Mouse (Mus musculus): Measurements from ENCODE around the gene Stmn3. TPM values are rescaled to one million over a fixed set of nuclear protein-coding genes. Genes with fewer than 3 reads are reported as not detected.

Stmn3 gene
- total RNA-seq (2021), result under 1 TPM; 0.45 to 0.52 TPM

DNA sequence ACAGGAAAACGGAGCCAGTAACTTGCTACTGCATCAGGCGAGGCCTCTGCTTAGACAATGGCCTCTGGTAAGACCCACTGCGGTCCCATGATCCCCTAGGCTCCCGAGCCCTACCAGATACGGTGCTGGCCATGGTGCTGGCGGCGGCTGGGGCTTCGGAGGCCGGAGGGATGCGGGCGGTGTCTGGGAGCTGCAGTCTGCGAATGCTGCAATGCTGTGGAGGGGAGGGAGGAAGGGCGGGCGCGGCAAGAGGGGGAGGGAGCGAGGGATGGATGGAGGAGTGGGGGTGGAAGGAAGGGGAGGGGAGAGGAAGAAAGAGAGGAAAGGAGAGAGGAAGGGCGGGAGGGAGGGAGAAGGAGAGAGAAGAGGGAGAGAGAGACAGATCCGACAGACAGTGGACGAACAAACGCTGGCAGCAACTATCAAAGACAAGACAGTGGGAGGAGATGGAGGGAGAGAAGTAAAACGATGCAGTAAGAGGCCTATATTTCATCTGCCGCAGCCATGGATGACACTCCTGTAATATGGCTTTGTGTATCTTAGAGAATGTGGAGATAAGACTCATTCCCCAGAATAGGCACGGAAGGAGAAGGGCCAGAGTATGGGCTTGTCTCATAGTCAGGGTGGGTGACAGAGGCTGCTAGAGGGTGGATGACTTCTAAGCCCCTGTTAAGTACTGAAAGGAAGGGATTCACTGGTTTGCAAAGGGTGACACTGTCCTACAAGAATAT is at the start of gene Stmn3:
TSS of gene Stmn3 (minus strand) at position 421 of the 731 bp plus-strand sequence.
- intact Hi-C loops (cut with DNase I), result no loop called here
- DNase-seq (ENCODE audit: low spot score), result no peak

DNA sequence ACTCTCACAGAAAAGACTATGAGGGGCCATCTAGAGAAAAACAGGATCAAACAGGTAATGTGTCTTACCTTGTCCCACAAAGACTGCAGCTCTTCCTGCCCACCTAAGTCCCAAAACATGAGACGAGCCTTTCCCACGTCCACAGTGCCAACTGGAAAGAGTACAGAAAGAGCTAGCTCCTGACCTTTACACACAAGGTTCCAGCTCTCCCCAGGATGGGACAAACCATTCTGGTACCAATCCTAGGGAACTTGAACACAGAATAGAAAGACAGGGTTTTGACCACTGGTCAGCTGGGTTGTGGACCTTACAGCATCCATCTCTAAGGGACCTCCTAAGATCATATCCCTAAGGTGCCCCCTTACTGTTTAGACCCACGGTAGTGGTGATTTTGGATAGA is 49.6 kb upstream of the Stmn3 start:
- DNase-seq (ENCODE audit: low spot score), result no peak
- intact Hi-C loops (cut with DNase I), result no loop called here

DNA sequence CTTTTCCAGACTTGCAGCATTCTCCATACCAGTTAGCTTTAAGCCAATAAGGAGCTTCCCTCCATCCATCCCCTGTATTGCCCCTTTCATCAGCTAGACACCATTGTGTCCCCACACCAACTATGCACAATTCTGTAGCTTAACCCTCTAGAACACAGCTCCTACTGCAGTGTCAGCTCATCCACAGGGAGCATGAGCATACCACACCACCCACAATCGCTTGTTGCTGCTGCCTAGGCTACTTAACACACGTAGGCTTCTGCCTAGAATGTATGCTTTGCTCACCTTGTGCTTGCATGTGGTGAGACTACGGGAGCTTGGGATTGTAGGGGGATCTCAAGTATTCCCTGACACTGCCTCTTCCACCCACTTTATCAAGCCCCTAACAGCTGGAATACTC is 42.5 kb upstream of the Stmn3 start:
- DNase-seq (ENCODE audit: low spot score), result no peak
- intact Hi-C loops (cut with DNase I), result no loop called here

DNA sequence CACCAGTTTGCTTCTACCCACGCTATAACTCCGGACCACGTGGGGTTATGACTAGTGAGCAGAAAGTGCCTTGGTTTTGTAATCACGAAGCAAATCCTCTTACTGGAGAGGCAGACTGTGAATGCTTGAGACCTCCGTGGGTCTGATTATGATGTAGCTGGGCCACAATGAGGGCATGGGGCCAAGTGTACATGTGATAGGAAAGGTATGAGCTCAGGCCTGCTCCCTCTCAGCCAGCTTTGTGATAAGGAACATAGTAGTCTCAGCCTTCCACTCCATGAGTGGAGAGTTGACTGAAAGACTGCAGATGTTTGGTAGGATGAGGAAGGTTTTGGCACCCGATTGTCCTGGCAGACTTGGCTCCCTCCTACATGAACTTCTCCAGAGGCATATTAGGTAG is 28.5 kb upstream of the Stmn3 start:
- peak; percentile 13 for DNase-seq (ENCODE audit: low spot score)
- intact Hi-C loops (cut with DNase I), result no loop called here

DNA sequence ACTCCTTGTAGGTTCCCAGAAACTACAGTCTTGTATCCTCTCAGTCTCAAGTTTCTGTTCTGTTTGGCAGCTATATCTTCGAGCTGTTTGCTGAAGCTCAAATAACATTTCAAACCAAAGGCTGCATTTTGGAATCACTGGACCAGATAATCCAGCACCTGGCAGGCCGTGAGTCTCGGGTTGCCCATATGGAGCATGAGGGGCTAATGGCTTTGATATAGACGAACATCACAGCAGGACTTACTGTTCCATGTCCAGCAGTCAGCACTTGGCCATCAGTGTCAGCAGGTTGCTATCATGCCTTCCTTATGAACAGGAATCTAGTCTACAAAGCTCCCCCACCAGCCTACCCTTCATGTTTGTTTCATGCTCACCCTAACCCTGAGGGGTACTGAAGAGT is 26.1 kb upstream of the Stmn3 start:
- intact Hi-C loops (cut with DNase I), result no loop called here
- no peak for DNase-seq (ENCODE audit: low spot score)

DNA sequence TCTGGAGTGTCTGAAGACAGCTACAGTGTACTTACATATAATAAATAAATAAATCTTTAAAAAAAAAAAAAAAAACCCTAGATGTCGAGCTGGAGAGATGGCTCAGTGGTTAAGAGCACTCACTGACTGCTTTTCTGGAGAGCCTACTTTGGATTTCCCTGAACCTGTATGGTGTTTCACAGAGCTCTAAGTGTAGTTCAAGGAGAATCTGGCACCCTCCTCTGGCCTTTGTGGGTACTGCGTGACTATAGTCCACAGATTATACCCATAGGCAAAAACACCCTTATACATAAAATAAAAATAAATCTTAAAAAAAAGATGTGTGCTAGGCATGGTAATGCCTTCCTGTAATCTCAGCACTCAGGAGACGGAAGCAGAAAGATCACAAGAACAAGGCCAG is 19.7 kb upstream of the Stmn3 start:
- intact Hi-C loops (cut with DNase I), result loop anchor here (1.0 to 5.0 kb wide), 2 partner anchors 148 to 222 kb away; no protein-coding TSS in a partner anchor
- no peak for DNase-seq (ENCODE audit: low spot score)

DNA sequence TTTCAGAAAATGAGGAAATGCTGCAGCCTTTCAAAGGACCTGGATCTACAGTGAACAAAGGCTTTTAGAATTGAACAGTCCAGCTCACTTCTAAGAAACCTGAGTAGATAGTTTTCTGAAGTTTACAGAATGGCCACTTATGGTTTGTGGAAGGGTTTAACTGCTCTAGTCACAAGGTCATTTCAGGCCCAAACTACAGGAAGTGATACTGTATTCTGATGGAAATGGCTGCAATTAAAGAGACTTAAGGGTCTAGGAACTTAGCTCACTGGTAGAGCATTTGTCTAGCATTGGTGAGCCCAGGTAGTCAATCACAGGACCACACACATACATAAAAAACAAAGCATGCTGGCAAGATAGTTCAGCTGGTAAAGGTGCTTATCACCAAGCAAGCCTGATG is 18.2 kb upstream of the Stmn3 start:
- intact Hi-C loops (cut with DNase I), result loop anchor here (5.0 kb wide), 1 partner anchor 220 kb away; no protein-coding TSS in a partner anchor
- no peak for DNase-seq (ENCODE audit: low spot score)

DNA sequence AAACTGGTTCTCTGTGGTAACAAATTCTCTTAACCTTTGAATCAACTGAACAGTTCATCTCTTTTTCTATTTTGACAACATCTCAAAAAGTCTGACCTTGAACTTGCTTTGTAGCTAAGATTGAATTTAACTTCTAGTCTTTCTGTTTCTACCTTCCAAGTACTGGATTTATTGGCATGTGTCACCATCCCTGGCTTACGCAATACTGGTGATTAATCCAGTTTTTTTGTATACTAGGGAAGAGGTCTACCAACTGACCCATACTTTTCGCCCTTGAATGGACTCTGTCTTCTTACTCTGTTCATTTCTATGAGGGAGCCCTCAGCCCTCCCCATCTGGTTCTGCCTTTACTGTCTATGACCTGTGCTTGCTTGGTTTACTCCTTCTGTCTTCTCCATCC is 11.8 kb upstream of the Stmn3 start:
- intact Hi-C loops (cut with DNase I), result no loop called here
- DNase-seq (ENCODE audit: low spot score), result no peak

DNA sequence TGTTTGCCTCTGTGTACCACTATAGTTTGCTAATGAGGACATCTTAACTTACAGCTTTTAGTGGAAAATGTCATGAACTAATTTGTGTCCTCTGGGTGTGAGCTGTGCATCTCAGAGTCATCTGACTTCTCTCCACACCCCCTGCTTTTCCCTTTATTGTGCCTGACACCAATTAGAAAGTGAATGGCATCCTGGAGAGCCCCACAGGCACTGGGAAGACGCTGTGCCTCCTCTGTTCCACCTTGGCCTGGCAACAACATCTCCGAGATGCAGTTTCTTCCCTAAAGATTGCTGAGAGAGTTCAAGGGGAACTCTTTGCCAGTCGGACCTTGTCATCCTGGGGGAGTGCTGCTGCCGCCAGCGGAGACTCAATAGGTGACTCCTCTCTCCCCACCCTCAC is 7.8 kb upstream of the Stmn3 start:
- intact Hi-C loops (cut with DNase I), result no loop called here
- no peak for DNase-seq (ENCODE audit: low spot score)

DNA sequence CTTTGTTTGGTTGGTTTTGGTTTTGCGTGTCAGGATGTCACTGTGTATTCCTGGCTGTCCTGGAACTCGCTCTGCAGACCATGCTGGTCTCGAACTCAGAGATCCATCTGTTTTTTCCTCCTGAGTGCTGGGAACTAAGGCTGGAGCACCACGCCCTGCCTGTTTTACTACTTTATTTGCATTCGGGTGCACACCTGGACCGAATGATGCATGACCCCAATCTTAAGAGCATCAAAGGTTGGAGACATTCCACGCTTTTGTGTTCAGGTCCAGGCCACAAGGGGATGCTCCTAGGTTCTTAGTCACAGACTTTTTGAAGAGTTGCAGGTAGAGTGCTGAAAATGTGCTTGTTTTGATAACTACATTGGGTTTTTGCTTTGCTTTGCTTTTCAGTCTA is 5.8 kb upstream of the Stmn3 start:
- intact Hi-C loops (cut with DNase I), result no loop called here
- no peak for DNase-seq (ENCODE audit: low spot score)

DNA sequence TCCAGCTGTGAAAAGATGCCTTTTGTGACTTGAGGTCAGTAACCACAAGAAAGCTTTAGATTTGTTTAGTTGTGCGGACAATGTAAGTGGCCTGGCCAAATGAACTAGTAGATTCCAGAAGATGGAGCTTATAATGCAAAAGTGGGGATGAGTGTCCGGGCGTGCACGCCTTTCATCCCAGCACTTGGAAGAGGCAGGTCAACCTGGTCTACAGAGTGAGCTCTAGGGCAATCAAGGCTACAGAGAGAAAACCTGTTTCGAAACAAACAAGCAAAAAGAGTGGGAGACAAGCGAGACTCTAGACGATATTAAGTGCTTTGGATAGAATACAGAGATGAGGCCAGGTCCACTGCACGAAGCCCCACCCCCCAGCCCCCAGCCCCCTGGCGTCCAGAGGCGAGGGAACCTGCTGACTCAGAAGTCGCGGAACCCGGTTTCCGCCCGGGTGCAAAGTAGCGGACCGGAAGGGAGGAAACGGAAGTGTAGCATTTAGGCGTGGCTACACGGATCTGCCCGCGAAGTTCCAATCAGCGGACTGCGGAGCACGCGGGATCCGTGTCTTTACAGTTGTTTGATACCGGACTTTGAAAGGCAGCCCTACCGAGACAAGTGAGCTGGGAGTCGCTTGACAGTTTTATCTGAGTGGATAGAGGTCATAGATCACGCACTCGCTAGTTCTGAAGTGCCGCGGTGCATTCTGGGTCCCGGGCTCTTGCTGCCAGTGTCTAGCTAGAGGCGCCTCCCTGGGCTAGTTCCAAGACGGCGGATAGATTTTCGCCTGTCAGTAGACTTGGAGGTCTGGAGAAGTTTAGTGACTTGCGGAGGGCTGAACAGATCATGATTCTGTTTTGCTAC is 5.2 kb upstream of the Stmn3 start, which contains the start of gene Rtel1:
TSS of gene Rtel1 (plus strand) at position 492 of the 855 bp plus-strand sequence.
- peak; percentile 43 for DNase-seq (ENCODE audit: low spot score)
- intact Hi-C loops (cut with DNase I), result loop anchor here (5.0 kb wide), 1 partner anchor 132 kb away; the partner anchor contains the start of gene Ppdpf

DNA sequence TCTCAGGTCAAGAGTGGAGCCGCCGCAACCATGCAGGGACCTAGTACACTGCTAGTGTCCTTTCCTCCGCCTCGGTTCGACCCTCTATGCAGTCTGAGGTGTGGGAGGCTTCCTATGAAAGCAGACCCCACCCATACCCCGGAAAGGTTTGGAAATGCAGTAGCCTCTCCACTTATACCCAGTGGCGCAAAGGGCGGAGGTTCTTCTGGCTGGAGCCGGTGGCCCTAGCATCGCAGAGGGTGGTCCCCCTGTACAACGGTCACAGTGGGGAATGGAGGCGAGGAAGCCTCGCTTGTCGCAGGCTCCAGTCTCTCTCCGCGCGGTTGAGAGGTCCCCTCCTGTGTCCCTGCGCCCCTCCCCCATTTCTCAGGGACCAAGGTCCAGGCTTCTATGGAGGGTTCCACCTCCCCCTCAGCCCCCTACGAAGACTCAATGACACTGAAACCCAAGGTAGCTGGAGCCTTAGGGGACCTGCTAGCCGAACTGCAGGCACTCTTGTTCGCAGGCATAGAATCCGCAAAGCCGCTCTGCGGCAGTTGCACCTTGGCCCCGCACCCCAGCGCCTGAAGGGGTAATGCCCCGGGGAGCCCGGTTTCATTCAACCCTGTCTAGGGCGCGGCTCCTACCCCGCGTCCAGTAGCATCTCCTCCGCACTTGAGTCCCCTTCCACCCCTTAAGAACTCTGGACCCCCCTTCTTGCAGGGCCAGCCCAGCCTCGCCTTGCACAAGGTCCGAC is 788 bp downstream of the Stmn3 start:
- DNase-seq (ENCODE audit: low spot score), result no peak
- intact Hi-C loops (cut with DNase I), result no loop called here

DNA sequence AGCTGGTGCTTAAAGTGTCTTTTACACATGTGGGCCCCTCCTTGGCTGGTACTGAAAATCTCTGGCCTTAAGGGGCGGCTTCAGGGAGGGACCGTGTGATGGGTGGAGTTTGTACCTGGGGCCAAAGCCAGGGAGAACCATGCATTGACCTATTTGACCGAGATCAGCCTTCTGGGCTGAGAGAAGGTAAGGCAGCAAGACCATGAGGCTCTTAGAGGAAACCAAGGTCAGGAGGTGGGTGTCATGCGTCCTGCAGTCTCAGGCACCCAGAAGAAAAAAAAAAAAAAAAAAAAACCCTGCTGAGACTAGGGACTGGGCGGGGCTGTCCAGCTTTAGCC is 1.3 kb downstream of the Stmn3 start:
- intact Hi-C loops (cut with DNase I), result no loop called here
- DNase-seq (ENCODE audit: low spot score), result no peak

DNA sequence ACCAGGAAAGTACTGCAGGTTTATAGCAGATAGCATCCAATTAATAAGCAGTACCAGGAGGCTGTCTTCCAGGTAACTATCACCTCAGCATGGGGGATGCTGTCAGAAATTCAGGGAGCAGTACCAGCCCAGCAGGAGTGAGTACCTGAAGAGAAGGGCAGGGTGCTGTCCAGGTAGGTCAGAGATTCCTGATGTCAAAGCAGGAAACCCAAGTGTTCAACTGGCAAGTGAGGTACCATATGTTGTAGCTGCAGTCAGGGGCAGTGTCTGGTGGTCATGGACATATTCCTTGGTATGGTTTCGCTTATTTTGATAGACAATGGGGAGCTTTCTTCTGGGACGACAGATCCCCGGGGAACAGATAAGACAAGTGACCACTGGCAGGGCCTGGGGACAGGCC is 1.9 kb downstream of the Stmn3 start:
- DNase-seq (ENCODE audit: low spot score), result no peak
- intact Hi-C loops (cut with DNase I), result no loop called here

DNA sequence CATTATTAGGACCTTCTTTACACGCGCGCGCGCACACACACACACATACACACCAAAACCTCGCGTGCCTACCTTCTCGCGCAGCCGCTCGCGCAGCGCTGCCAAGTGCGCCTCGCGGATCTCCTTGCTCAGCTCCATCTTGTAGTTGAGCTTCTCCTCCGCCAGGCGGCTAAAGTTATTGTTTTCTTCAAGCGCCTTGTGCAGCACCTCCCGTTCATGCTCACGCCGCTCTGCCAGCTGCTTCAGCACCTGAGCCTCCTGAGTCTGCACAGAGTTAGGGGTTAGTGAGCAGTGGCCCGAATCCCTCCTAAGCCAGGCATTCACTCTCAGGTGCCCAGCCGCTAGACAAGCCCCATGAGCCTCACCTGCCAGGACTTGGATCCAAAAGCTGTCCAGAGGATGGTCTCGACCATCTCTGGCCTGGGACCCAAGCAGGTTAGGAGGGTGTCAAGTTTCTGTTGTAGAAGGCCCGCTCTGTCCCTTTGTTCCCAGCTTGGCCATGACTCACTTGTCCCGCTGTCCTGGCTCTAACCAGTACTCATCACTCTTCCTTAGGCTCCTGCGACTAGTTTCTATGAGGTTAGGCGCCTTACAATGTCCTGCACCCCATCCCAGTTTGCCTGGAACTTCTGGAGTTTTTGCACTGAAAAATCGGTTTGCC is 7.0 kb downstream of the Stmn3 start:
- DNase-seq (ENCODE audit: low spot score), result no peak

DNA sequence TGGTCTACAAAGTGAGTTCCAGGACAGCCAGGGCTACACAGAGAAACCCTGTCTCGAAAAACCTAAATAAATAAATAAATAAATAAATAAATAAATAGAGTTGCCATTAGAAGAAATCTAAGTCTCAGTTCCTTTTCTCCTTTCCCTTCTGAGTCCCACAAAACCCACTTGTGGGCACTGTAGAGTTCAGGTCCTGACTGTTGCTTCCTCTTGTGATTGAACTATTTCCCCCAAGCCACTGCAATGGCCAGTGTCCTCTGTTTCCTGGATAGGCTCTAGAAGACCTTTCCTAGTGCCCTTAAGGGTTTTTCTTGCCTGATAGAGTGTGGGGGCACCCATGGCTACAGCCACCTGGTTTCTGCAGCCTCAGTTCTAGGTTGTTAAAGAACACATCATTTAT is 9.4 kb downstream of the Stmn3 start:
- intact Hi-C loops (cut with DNase I), result no loop called here
- no peak for DNase-seq (ENCODE audit: low spot score)

More for the DNA sequence above, 7.0 kb downstream of the Stmn3 start:
- intact Hi-C loops (cut with DNase I), result no loop called here

DNA sequence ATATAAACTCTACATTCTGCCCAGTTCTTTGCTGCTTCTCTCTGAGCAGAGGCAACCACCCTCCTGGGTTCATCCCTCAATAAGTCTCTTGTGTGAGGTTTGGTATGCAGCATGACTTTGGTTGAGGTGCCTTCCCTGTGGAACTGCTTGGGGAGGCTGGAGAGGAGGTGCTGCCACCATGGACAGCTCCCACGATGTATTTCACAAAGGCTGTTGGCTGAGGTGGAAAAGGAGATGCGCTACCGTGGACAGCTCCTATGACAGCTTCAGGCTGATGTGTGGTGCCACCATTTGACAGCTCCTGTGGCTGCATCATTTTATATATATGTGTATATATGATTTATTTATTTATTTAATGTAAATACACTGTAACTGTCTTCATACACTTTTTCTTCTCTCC is 12.3 kb downstream of the Stmn3 start:
- DNase-seq (ENCODE audit: low spot score), result no peak
- intact Hi-C loops (cut with DNase I), result no loop called here

DNA sequence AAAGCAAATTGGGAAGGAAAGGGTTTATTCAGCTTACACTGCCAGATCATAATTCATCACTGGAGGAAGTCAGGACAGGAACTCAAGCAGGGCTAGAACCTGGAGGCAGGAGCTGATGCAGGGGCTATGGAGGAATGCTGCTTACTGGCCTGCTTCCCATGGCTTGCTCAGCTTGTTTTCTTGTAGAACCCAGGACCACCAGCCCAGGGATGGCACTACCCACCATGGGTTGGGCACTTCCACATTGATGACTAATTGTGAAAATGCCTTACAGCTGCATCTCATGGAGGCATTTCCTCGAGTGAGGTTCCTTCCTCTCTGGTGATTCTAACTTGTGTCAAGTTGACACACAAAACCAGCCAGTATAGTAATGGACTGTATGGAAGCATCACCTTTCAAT is 23.4 kb downstream of the Stmn3 start:
- DNase-seq (ENCODE audit: low spot score), result no peak
- intact Hi-C loops (cut with DNase I), result no loop called here

DNA sequence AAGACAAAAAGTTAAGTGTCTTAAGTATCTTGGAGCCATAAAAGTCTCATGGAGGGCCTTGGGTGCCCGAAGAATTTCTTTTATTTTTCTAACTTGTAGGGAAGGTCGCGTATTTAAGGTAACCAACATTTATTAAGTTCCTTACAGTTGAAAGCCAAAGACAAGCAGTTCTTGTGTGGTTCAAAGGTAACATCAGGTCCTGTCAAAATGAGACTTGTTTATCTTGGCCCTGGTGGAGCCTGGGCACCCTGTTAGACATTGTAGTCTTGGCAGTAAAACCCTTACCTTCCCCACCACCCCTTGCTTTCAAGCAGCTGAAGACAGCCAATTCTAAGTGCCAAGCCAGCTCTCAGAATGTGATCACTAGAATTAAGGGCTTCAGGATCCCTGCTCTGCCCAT is 25.6 kb downstream of the Stmn3 start:
- no peak for DNase-seq (ENCODE audit: low spot score)
- intact Hi-C loops (cut with DNase I), result loop anchor here (5.0 kb wide), 1 partner anchor 46 kb away; the partner anchor contains the start of gene Helz2

DNA sequence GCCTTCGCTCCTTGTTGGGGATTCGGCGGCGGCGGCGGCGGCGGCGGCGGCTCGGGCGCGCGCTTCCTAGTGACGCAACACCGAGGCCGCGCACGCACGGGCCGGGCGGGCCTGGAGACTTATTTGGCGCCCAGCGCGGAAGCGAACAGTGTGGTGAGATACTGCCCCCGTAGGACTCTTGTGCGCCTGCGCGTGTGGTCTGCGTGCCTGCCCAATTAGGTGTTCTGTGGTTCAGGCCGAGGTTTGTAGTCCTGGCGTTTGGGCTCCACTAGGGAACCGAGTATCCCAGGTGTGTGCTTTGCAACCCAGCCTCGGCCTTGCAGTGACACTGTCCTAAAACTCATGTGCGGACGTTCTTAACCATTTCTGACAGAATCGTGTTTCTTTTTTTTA is 26.3 kb downstream of the Stmn3 start, which contains the start of gene Gmeb2:
TSS of gene Gmeb2 (minus strand) at position 78 of the 393 bp plus-strand sequence.
- intact Hi-C loops (cut with DNase I), result loop anchor here (2.0 to 5.0 kb wide), 2 partner anchors 46 to 101 kb away; partner anchors contain the start of genes Helz2 and Ppdpf
- DNase-seq (ENCODE audit: low spot score), result peak; percentile 93

Data from heart, postnatal 25 days (tissue).